Mouse (Mus musculus): ENCODE data around the gene Cdk14.

Cdk14 gene

DNA sequence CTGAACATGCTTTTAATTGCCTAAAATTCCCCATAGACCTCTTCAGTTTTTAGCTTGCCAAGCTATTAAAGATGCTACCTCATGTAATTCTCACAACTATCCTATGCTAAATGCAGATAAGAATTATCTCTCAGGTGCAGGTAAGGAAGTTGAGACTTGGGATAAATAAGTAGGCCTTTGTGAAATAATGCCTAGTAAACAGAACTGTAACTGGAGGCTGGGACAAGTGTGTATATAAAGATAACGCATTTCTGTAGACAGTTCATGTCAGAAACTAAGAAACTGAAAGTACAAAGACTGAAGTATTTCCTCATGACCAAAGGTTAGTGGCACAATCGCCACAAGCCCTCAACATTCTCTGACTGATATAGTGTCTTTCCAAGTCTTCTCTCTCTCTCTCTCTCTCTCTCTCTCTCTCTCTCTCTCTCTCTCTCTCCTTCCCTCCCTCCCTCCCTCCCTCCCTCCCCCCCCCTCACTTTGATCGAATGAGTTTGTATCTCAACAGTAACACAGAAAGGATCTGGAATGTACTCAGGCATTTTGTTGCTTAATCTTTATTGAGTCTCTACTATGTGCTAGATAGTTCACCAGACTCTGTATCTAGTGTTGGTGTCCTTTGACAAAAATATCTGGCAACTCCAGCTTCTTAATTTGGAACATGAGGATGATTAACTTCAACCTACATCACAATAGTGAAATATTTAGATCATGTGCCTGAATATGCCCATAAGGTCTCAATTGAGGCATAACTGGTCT lies 233.9 kb downstream of the Cdk14 start:
- DNase-seq (ENCODE audit: low spot score in 2 of 2): no peak

DNA sequence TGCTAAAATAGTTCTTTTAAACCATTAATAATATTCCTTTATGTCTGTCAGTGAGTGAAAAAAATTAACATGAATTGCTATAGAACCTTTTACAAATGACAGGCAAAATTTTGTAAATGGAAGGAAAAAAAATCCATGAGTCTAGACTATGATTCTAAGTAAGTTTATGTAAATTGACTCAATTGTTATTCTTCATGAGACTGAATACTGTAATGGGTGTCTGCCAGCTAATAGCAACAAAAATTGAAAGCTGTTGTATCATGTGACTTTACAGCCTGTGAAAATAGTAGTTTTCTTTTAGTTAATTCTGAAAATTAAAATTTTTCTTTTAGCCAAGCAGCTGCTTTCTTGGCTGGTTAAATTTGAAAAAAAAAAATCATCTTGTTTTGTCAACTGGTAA lies 234.6 kb downstream of the Cdk14 start:
- DNase-seq (ENCODE audit: low spot score in 2 of 2): no peak

DNA sequence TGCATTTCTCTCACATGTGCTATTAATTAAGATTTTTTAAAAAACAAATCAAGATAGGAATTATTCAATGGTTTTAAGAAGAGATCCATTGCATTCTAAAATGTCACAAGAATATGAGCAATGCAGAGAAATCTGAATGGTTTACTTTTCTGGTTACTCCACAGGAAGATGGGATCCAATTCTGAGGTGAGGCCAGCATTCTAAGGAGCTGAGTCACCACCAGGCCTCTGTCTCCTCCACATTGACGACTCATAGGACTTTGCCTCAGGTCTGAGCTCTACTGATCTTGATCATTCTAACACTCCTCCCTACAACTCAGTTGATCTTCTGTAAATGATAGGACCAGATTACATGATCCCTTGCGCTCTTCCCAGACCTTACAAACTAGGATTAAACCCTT lies 239.4 kb downstream of the Cdk14 start:
- DNase-seq (ENCODE audit: low spot score in 2 of 2): no peak

DNA sequence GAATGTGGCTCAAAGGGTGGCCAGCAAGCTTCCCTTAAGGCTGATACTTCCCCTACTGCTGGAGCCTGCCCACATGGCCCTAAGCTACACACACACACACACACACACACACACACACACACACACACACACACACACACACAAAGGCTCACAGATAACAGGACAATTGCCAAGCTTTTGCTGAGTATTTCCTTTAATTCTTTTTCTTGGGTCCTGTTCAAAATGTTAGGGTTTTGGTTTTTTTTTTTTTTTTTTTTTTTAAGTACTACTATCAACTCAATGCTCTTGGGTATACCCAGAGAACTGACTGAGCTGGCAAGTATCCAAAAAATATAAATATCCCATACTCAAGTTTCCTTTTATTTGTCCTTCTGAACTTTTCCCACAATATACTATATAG lies 239.8 kb downstream of the Cdk14 start:
- no peak for DNase-seq (ENCODE audit: low spot score in 2 of 2)

DNA sequence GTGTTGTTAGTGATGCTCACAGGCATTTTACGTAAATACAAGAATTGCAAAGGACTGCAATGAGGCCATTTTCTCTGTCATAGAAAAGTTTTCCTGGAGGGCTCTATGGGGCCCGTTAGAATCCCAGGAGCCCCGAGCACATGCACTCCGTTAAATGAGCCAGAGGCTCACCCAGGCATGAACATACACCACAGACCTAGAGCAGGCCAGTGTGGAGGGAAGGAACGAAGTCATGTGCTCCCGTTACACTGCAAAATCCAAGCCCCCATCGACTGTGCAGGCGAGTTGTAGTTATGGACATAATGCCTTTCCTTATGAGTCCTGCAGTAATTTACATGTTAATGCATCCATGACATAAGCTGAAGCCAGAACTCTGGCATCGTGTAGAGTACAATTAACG lies 244.1 kb downstream of the Cdk14 start:
- no peak for DNase-seq (ENCODE audit: low spot score in 2 of 2)

DNA sequence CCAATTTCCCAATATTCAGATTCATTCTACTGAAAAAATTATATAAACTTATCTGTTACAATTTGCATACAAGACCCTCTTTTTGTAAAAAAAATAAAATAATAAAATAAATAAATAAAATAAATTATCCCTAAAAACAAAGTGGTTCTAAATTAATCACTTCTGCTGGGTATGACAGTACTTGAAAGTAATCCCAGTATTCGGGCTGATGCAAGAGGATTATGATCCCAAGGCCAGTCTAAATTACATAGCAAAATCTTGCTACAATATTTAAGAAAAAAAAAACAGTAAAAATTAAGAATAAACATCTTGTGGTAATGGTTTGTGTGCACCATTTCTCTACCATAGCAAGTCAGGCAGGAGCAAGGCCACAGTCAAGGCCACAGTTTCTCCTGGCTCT lies 244.5 kb downstream of the Cdk14 start:
- DNase-seq (ENCODE audit: low spot score in 2 of 2): no peak

DNA sequence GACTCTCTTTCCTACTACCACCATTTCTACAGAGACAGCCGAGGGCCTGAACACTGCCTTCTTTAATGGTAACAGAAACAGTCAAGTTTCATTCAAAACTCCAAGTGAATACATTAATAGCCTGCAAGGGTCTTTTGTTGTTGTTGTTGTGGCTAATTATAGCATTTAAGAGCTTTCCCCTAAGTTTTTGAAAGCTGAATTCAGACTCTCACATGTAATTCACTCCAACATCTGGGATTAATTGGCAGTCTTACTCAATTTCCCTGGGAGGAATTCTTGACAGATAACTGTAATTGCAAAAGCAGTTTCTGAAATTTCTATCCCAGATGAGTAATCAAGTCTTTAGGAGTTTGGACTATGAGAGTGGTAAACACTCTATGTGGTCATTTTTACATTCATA lies 245.0 kb downstream of the Cdk14 start:
- no peak for DNase-seq (ENCODE audit: low spot score in 2 of 2)

DNA sequence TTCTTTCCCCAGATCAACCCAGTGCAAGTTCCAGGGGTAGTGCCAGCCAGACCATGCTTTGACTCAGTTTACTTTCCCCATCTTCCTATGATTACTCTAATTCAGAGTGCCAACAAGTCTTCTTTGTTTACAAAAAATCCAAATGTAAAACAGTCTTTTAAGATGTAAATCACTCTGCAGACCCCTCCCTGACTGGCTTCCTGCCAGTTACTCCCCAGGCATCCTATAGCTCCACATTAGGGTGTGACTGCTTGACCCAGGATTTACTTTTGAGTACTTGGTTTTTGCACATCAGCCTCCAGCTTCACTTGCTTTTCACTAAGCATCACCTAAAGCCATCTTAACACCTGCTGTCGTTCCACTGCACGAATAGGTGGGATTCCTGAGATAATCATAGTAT lies 254.0 kb downstream of the Cdk14 start:
- DNase-seq (ENCODE audit: low spot score in 2 of 2): no peak

DNA sequence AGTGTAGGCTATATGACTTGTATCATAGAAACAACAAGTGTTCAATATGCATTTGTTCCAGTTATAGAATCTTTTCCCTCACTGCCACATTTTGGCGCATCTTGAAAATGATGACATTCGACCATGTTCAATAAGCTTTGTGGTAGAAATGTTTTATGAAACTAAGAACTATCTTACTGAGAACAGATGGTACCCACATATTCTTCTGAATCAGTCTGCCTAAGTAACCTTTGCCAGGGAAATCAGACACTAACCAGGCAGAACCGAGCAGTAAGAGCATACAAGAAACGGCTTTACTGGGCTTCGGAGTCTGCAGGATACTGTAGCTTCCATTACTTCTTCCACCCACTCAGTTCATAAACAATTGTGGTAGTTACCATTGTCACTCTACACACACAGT lies 255.8 kb downstream of the Cdk14 start:
- DNase-seq (ENCODE audit: low spot score in 2 of 2): no peak

DNA sequence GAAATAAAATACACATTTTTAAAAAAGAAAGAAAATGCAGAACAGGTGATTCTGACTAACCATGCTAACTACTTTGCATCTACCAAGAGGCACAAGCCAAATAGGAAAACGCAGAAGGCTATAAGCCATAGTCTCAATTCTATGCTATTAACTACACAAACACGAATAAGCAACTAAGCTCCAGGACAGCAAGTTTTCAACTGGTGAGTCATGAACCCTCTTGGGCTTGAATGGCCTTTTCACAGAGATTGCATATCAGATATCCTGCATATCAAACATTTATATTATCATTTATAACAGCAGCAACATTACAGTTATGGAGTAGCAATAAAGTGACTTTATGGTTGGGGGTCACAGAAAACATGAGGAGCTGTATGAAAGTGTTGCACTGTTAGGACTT lies 256.3 kb downstream of the Cdk14 start:
- no peak for DNase-seq (ENCODE audit: low spot score in 2 of 2)

DNA sequence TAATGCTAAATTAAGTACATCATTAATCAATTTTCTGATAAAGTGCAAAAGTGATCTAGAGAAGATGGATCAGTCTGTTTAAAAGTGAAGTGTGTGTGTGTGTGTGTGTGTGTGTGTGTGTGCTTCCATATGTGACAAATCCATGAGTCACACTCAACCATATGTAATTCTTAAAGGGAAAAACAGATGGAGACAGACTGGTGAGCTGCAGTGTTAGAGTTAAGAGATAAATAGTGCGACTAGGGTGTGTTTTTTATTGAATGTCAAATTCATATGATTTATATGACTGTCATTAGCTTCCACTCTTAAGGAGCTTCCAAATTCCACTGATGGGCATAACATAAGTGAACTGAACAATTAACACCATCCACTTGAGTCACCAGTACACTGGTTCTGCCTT lies 260.6 kb downstream of the Cdk14 start:
- DNase-seq (ENCODE audit: low spot score in 2 of 2): no peak

DNA sequence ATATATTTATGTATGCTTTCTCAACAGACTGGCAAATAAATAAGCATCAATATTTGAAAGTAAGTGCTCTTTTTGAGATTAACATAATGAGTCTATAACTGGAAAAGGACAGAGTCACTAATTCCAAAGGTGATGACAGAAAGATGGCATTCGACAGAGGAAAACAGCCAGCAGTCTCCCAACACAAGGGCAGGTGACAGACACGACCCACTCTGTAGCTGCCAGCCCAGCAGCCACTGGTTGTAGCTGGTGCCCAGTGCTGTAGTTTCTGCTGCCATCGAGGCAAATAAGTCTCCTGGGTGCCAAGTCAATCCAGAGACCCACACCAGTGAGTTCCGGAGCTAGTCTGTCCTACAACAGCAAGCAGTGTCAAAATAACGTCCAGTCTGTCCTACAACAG lies 280.3 kb downstream of the Cdk14 start:
- no peak for DNase-seq (ENCODE audit: low spot score in 2 of 2)

DNA sequence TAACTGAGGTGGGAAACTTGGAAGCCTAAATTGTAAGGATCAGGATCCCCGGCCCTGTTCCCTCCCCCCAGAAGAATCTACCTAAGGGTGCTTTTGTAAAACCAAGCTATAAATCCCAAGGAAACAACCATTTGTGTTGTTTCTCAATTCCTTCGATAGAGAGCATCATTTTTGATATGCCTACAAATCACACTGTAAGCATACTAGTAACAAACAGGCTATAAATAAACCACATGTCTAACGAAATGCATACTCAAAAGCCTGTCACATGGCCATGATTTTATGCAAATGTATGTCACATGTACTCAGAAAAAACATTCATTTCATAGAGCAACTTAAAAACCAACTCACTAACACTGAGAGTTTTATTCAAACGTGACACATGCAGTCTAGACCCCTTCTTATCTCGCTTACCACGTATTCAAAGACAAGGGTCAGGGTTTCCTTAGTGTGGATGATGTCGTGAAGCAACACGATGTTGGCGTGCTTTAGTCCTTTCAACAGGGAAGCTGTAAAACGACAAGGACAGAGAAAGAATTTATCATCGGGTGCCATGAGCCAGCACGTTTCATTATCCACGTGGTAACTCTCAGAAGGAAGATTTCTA lies 285.1 kb downstream of the Cdk14 start:
- DNase-seq (ENCODE audit: low spot score in 2 of 2): no peak

DNA sequence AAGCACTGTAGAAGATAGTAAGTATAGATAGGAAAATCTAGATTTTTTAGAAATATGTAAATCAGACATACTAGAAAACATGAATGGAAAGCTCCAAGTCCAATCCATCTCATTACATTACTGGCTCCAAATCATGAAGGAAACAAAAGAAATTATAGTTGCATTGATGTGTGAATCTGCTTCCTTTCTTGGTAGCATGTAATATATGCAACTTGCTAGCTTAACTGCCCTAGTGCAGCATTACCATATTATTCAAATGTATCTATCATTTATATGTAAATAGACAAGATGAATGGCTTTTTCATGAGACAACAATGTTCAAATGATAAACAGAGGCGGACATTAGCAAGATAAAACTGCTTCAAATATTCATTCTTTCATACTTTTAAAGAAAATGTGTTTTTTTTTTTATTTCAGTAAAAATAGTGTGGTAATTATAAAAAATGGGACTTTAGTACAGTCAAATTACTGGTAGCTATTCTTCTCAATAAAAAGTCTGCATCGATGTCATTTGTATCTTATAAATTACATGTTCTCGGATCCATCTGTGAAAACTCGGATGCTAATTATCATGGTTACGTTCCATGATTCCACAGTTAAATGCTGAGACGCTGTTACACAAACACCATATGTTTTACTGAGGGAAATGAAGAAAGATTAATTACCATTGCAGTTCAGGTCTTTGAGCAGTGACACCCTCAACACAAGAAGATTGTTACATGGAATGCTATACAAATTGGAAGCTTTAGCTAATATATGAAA lies 285.8 kb downstream of the Cdk14 start:
- DNase-seq (ENCODE audit: low spot score in 2 of 2): no peak

DNA sequence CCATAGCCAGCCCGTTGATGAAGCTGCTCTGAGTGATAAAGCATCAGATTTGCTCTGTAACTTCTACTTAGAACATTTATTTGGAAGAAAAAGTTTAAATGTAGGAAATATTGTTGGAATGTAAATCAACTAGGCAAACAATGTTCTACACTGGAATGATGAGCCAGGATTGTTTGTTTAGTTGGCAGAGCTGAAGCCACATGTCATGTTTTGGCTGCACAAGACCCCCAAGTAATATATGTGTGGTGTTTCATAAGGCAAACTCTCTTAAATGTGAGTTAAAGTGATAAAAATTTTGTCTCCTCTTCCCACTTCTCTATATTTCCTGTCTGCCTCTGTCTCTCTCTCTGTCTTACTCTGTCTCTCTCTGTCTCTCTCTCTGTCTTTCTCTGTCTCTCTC lies 291.3 kb downstream of the Cdk14 start:
- DNase-seq (ENCODE audit: low spot score in 2 of 2): no peak

DNA sequence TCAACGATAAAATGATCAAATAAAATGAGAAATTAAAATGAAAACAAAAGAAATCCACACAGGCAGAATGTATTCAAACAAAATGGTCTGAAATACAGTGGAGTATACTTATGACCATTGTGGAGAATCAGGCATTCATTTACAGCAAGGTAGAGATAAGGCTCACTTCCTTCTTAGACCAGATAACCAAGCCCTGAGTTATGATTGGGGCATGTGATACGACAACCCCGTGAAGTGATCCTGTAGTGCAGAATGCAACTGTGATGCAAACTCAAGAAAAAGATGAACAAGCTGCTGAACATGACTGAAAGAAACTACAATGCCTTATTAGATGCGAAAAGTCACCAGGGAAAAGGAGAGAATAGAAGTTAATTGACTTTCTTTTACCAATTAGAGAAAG lies 295.5 kb downstream of the Cdk14 start:
- DNase-seq (ENCODE audit: low spot score in 2 of 2): no peak

DNA sequence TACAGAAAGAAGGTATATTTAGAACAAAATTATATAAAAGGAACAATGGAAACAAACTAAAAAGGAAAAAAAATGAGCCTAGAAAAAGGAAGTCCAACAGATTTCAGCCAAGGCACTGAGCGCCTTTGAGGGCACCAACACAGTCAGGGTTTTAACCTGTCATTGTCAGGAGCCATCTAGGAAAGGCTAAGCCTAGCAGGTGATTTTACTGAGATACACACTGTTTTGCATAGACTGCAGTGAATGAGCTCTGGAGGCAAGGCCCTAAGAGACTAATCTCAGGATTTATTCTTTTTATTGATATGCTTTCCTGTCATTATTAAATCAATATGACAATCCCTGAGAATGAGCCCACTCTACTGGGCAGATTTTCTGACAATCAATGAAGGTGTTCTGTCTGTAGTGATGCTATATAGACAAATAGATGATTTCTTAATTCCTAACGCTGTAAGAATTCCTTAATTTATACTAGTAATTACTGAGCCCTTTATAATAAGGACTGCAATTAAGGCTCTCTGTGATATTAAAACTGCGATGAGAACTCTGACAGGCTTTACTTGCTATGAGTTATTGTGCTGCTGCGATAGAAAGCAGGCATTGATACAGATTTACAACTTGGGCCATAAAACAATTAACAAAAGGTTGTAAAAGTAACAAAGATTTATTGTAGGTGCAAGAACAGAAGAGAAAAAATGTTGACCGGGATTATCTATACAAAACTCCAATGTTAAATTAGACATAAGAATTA lies 303.2 kb downstream of the Cdk14 start:
- DNase-seq (ENCODE audit: low spot score in 2 of 2): no peak

DNA sequence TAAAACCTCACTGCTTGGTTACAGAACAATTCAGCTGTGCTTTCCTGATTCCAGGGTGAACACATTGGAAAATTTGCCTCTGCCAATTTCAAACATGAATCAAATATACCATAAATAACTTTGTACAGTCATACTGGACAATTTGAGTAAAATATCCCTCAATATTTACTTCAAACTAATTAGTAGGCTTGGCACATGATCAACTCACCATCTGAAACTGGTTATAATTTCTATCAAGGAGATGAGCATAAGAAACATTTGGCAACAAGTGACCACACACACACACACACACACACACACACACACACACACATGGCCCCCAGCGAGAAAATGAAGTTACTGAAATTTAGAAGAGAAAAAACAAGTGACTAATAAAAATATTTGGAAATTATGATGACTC lies 304.6 kb downstream of the Cdk14 start:
- no peak for DNase-seq (ENCODE audit: low spot score in 2 of 2)

DNA sequence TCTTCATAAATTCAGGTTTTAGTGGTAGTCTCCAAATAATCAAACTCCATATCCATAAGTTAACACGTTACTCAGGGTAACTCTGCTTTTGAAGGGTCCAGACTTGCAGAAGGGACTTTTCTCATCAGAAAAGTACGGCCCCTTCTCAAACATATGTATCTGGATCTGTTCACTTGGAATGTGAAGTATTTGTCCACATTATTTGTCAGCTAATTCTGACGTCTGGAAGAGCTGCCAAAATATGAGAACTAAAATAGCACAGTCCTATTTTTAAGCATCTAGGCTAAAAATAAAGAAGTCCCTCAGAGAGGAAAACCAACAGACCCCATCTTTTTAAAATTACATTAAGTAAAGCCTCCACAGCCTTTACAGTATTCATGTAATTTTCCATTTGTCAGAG lies 310.5 kb downstream of the Cdk14 start:
- DNase-seq (ENCODE audit: low spot score in 2 of 2): no peak

DNA sequence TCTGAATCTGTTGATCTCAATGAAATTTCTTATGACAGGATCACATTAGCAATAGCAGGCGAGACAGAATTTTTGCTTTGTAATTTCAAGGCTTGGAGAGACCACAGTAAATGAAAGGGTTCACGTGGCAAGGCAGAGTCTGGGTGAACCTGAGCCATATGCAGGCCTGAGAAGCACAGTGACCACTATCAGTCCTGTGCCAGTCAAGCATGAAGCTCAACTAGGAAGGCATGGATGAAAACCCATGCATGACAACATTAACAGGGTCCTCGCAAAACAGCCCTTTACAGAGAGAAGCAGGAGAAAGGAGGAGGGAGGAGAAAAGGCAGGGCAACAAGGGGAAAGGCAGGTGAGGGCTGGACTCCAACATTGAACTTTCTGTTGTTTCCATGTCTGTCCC lies 311.1 kb downstream of the Cdk14 start:
- no peak for DNase-seq (ENCODE audit: low spot score in 2 of 2)

DNA sequence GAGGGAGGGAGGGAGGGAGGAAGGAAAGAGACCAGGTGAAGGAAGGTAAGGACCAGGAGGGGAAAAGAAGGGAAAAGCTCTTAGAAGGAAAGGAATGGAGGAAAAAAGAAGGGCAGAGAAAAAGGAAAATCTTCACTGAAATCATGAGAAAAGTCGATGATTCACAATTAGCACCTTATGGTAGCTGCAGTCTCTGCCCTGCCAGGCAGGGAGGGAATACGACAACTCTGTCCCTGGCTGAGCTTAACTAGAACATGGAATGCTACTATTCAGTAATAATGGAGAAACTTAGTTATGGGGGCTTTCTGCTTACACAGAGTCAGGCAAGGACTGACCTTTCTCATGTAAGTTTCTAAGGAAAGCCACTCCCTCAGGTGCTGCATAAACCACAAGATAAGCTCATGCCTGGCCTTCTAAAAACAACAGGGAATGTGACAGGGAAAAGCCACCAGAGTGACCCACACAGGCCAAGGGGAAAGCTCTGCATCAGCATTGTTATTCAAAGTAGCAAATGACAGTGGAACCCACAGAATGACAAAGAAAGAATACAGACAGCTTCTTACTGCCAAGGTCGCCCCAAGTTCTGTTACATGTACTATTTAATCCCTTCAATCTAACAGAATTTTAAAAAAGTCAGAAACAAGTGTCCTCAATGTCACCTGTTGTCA lies 323.7 kb downstream of the Cdk14 start:
- DNase-seq (ENCODE audit: low spot score in 2 of 2): no peak

DNA sequence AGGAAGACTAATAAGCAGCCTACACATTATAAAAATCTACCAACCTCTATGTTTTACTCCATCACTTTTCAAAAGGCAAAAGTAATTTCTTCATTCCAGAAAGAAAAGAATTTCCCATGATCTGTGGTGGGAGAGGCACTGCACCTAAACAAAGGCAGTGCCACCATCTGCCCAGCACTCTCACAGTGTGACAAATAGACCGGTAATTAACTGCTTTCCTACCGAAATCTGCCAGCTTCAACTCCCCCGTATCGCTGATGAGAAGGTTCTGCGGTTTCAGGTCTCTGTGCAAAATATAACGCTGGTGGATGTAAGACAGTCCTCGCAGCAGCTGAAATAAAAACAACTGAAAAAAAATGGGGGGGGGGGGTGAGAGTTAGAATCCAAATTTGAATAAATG lies 327.4 kb downstream of the Cdk14 start:
- DNase-seq (ENCODE audit: low spot score in 2 of 2): no peak

Data from thymus, postnatal 10 days (tissue).